Mouse (Mus musculus): ENCODE data around the gene Slc17a3. TPM values are rescaled to one million over a fixed set of nuclear protein-coding genes. Genes with fewer than 3 reads are reported as not detected.

Gene Slc17a3
- total RNA-seq, 2 experiments from 2014 or later, result not detected

DNA sequence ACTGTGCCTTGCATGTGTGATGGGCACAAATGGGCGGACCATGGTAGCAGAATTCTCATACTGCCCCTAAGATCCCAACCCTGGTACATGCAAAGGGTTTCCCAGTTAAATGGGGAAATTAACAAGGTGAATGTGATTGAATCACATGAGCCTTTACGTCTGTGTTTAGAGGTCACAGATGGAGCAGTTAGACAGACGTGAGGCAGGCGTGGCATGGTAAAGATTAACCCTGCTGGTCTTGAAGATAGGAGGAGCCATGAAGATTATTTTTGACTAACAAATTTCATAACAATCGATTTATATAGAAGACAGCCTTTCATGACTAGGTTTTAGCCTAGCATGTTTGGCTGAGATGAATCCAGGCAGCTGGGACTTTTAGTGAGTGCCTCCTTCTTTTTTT lies 33.9 kb downstream of the Slc17a3 start:
- DNase-seq, result no peak

DNA sequence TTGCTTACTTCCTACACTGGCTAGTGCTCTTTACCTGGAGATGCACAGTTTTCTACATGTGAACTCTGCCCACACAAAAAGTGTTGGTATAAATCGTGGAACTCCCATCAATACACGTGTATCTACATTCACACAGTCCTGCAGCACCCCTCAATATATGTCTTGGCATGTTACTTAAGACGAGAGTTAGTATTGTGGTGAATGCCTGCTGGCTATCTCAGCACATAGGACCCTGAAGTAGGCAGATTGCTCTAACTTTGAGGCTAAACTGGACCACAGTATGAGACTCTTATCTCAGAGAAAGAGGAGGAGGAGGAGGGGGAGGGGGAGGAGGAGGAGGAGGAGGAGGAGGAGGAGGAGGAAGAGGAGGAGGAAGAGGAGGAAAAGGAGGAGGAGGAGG lies 39.9 kb downstream of the Slc17a3 start:
- DNase-seq, result no peak

DNA sequence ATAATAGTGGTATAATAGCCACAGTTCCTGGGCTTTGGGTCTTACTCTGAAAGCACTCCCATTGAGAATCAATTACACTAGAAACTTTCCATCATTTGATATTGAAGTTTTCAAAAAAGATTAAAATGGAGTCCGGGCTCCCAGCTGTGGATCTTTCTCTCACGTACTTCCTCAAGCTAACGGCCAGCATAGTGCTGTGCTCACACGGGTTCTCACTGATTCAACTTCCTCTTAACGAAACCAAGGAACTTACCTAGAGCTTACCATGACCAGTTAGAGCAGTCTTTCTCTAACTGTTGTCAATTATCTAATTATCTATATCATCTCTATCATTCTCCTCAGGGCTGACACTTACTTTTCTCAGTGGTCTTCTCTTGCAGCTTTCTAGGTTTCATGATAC lies 40.4 kb downstream of the Slc17a3 start:
- no peak for DNase-seq

DNA sequence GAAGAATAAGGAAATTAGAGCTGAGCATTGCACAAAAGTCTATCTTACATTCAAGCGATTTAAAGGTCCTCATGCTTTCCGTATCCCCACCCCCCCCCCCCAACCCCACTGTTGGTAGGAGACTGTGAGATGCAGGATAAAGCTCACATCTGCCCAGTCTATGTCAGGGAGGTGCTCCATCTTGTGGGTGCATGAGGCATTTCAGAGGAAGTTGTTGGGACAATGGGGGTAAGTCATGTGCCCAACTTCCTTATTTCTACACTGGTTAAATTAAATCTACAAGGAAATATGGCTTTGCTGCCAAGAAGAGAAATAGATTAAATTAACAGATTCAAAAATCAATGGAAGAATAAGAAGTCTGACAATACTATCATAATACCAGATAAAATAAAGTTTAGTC lies 46.3 kb downstream of the Slc17a3 start:
- no peak for DNase-seq

DNA sequence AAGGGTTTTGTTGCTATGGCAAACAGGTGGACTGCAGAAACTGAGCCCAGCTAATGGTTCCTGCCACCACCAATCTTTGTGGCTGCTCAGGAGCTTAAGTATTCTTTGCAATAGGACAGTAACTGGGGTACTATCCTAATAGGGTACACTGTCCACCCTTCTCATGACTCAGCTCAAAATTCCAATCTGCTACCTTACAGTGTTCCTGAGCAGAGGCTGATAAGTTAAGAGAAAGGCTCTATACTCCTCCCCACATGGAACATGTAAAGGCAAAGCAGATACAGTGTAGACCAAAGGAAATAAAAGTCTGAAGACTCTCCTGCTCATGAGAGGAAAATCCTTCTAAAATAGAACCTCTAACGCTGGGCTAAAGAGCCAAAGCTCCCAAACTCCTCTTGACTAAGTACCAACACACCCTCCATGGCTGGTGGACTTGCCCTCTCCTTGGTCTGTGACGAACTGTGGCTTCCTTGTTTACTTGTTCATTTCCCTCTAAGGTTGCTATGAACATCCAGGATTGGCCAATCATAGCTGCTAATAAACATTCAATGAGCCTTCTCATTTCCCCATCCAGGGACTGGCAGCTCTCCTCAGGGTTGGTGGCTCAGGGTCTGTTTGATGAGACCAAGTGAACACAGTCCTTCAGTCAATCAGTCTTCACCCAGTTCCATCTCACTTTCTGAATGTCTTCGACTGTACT lies 47.9 kb downstream of the Slc17a3 start:
- no peak for DNase-seq

DNA sequence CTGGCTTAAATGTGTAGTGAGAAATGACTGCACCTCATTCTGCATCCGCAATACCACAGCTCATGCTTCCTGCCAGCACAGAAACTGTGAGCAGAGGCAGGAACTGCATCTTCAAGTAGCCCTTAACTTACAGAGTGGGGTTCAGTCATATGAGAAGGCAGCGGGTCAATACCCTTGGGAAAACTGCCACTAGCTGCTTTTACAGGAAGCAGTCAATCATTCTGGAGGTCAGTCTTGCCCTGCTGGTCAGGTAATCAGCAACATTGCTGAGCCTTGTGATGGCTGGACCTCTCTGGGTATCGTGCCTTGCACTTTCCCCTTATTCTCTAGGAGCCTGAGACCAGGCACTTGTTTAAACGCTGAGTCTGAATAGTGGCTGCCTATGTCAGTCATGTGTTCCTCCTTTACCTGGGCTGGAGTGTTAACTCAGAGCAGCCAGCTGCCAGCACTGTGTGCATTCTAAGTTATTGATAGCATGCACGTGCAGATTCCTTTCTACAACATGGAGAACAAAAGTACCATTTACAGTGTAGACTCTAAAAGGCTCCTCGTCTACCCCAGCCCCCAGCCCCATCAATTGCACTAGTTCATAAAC lies 49.9 kb downstream of the Slc17a3 start:
- DNase-seq, result no peak

DNA sequence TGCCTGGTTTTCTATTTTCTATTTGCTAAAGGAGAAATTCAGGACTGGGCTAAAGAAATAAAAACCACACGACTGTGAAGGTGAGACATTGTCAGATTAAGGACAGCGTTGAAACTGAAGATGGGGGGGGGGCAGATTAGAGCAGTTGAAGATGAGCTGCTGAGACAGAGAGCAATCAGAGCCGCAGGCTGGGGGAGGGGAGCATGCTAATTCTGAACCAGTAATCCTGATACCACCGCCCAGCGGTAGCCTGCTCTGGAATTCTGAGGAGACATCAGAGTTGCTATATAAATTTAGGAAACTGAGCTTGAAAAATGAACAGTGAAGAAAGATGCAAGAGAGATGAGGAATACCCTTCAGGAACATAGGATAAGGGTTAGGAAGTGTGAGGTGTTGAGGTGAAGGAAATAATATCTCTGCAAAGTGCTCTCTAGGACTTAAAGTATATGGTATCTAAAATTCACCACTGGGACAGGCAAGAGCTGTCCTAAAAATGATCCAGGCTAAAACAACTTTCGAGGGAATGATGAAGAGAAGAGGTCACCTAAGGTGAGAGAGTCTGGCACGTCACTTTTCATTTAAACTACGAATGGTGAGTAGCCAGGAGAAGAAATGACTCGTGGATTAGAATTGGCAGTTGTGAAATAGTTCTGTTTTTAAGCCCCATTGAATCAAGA lies 53.5 kb downstream of the Slc17a3 start:
- DNase-seq, result no peak

DNA sequence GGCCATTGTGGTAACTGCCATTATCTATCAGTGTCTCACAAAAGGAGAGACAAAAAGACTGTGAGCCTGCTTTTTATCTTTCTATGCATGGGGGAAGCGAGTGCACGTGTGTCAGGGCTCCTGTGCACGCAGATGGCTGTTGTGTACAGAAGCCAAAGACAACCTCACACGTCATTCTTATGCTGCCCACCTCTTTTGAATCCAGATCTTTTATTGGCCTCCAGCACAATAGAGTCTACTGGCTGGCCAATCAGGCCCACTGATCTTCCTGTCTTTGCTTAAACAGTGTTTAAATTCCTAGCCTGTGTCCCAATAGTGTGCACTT lies 54.0 kb downstream of the Slc17a3 start:
- DNase-seq, result no peak

DNA sequence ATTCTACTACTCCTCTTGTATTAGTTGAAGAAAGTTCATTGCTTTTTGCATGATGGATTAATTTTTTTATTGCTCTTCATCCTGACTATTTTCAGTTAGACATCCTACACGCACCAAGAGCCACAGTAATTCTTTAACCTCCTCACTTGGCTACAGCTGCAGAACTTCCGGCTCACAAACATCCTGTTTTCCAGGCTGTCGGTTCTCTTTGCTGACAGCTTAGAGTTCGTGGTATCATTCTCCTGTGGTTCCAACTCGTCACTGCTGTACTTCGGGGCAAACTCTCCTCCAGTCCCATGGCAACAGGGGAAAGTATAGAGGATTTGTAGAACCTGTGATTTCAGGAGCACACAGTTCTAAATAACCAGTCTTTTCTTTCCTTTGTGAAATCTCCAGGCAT lies 59.0 kb downstream of the Slc17a3 start:
- DNase-seq, result no peak

DNA sequence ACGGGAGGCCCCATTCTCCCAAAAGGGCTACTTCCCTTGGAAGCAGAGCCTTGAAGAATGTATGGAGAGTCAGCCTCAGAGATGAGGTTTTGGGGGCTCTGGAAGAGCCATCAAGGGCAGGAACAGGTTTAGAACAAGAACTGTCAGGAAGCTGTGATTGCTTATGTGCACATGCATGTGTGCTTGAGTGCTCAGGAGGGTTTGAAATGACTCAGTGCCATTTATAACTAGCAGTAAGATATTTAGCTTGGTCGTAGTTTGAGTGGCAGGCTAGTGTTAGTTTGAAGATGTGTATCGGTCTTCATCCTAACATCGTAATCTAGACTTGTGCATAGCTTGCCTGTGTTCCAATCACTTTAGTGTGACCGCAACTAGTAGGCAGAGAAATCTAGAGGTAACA lies 67.7 kb downstream of the Slc17a3 start:
- DNase-seq, result no peak

DNA sequence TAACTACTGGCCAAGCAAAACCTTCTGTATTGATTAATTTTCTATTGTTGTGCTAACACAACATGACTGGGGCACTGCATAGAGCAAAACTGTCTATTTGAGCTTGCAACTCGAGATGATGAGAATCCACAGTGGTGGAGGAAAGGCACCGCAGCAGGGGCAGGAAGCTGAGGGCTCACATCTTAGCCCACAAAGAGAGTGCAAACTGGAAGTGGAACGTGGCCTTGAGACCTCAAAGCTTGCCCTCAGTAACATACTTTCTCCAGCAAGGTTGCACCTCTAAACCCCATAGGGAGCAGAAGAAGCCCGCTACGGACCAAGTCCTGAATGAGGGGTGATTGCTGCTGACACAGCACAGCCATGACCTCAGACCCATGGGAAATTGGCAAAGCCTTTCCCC lies 70.9 kb downstream of the Slc17a3 start:
- no peak for DNase-seq

Other genes with a start within 250 kb of the Slc17a3 start
- gene Hist1h2be, start 218.3 kb upstream of the Slc17a3 start, total RNA-seq (2021), result 10 to 100 TPM; 18.0 to 18.2 TPM
- gene Hist1h1e, start 216.9 kb upstream of the Slc17a3 start, total RNA-seq (2021), result 10 to 100 TPM; 40.0 to 45.3 TPM
- gene Hist1h2ac, start 155.5 kb upstream of the Slc17a3 start, total RNA-seq (2021), result 1 to 10 TPM in 1 of 2 experiments, under 1 TPM in 1; 0.84 to 2.0 TPM
- gene Hist1h2bc, start 155.2 kb upstream of the Slc17a3 start, total RNA-seq (2021), result 10 to 100 TPM; 67.0 to 81.6 TPM
- gene Hist1h1t, start 143.6 kb upstream of the Slc17a3 start, total RNA-seq (2021), result not detected
- gene Hist1h4c, start 141.0 kb upstream of the Slc17a3 start, total RNA-seq (2021), result 10 to 100 TPM; 53.1 to 63.8 TPM
- gene Hfe, start 128.6 kb upstream of the Slc17a3 start, total RNA-seq (2021), result 10 to 100 TPM; 14.7 to 24.7 TPM
- gene Hist1h1c, start 100.6 kb upstream of the Slc17a3 start, total RNA-seq (2021), result 100 to 1,000 TPM; 156 to 159 TPM
- 1 to 10 TPM; 5.0 to 7.1 TPM for gene Hist1h3c, start 93.8 kb upstream of the Slc17a3 start, total RNA-seq (2021)
- gene Hist1h2bb, start 92.7 kb upstream of the Slc17a3 start, total RNA-seq (2021), result 10 to 100 TPM in 1 of 2 experiments, 1 to 10 TPM in 1; 5.9 to 10.7 TPM
- 10 to 100 TPM in 1 of 2 experiments, 1 to 10 TPM in 1; 9.5 to 11.0 TPM for gene Hist1h2ab, start 88.3 kb upstream of the Slc17a3 start, total RNA-seq (2021)
- 10 to 100 TPM in 1 of 2 experiments, 1 to 10 TPM in 1; 9.6 to 17.3 TPM for gene Hist1h3b, start 87.2 kb upstream of the Slc17a3 start, total RNA-seq (2021)
- 10 to 100 TPM in 1 of 2 experiments, 1 to 10 TPM in 1; 8.6 to 18.2 TPM for gene Hist1h4b, start 82.4 kb upstream of the Slc17a3 start, total RNA-seq (2021)
- 10 to 100 TPM in 1 of 2 experiments, 1 to 10 TPM in 1; 8.0 to 13.6 TPM for gene Hist1h4a, start 78.2 kb upstream of the Slc17a3 start, total RNA-seq (2021)
- gene Hist1h3a, start 77.0 kb upstream of the Slc17a3 start, total RNA-seq (2021), result 10 to 100 TPM; 10.2 to 14.0 TPM
- 1 to 10 TPM; 5.3 to 7.9 TPM for gene Hist1h1a, start 75.8 kb upstream of the Slc17a3 start, total RNA-seq (2021)
- not detected for gene Trim38, start 69.5 kb upstream of the Slc17a3 start, total RNA-seq (2021)
- not detected for gene Slc17a2, start 32.4 kb upstream of the Slc17a3 start, total RNA-seq (2021)
- gene Slc17a1, start 28.3 kb downstream of the Slc17a3 start, total RNA-seq (2021), result not detected
- gene Slc17a4, start 75.6 kb downstream of the Slc17a3 start, total RNA-seq (2021), result not detected
- gene Hist1h2ba, start 94.7 kb downstream of the Slc17a3 start, total RNA-seq (2021), result not detected
- gene Hist1h2aa, start 95.0 kb downstream of the Slc17a3 start, total RNA-seq (2021), result not detected
- not detected for gene Scgn, start 151.8 kb downstream of the Slc17a3 start, total RNA-seq (2021)